Mouse (Mus musculus) CH12.LX (cell line): Measurements from ENCODE around the gene Acvr2b.

Experiments used
- CTCF ChIP-seq, 2 experiments: IDR thresholded peaks in 1 of 2; conservative IDR thresholded peaks in 1 of 2; 2 replicates each; pipeline ENCODE4 v1.5.1; 2011 to 2012; ENCODE audit warnings: low read depth in 2 of 2, low read length in 2 of 2, improper control_type of control experiment in 1 of 2, inconsistent platforms in 1 of 2, mild to moderate bottlenecking in 1 of 2, moderate library complexity in 1 of 2
- POLR2AphosphoS2 ChIP-seq: IDR thresholded peaks from 2 replicates; pipeline ENCODE4 v1.6.1; 2011; ENCODE audit warnings: low read depth, low read length, improper control_type of control experiment
- USF1 ChIP-seq: IDR thresholded peaks from 2 replicates; pipeline ENCODE4 v1.6.1; 2014; ENCODE audit warnings: low read depth, mild to moderate bottlenecking, inconsistent platforms, low read length, improper control_type of control experiment

DNA sequence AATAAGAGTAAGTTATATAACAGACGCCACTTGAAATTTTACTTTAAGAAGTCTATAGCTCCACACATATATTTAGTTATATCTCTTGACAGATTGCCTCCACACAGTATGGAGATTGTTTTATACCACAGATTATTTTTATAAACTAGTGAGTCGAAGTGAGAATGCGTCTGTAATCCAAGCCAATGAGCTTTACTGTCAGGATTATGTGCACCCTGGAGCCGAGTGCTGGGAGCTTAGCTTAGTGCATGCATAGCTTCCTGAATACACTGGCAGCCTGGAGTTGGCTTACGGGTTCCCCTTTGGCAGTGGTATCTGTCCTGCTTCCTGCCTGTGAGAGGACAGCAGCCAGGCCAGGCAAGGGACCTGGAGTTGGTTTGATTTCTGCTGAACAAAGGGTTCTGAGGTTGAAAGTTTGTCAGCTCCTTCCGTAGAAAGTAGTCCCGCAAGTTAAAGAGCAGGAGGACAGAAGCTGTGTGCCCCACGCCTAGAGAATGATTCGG is 36.6 kb downstream of the Acvr2b start:
- no peak for TF ChIP-seq CTCF (conservative IDR thresholded peaks at IDR 0.05 in 1 of 2, IDR thresholded peaks at IDR 0.05 in 1 of 2; ENCODE audit: low read depth in 2 of 2, low read length in 2 of 2)
- no peak for TF ChIP-seq POLR2AphosphoS2
- TF ChIP-seq USF1, result no peak
